Mouse (Mus musculus): ENCODE data around the gene Plppr3.

Gene Plppr3

DNA sequence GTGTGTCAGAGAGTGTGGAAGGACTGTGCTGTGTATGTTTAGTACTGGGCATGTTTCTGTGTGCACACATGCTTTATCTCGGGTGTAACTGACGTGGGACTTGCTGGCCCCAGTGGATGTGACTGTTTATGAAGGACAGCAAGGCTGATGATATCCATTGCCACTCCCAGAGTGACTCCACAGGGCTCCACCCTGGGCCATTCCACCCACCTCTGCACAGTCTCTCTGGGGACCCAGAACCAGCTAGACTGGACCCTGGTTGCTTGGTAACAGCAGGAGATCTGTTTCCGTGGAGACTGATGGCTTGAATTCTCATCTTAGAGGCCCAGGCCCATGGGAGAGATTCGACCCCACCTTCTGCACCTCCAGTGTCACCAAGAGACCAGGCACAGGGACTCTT is 56.2 kb downstream of the Plppr3 start:
- DNase-seq (ENCODE audit: low spot score): peak; percentile 77

DNA sequence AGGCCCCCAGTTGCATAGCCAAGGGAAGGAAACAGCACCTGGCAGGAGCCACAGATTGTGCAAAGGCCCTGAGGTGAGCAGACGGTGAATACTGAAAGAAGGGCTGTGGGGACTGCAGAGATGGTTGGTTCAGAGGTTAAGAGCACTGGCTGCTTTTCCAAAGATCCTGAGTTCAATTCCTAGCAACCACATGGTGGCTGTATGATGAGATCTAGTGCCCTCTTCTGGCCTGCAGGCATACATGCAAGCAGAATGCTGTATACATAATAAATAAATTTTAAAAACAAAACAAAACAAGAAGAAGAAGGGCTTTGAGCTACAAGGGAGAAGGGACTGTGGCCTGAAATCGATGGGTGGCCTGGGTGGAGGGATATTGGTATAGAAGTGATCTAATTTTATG is 57.3 kb downstream of the Plppr3 start:
- DNase-seq (ENCODE audit: low spot score): no peak

- DNase-seq (ENCODE audit: low spot score): no peak
Observed at GRCm38 (mm10) chr10:79815671-79816494, 58.6 kb downstream of the Plppr3 start.

DNA sequence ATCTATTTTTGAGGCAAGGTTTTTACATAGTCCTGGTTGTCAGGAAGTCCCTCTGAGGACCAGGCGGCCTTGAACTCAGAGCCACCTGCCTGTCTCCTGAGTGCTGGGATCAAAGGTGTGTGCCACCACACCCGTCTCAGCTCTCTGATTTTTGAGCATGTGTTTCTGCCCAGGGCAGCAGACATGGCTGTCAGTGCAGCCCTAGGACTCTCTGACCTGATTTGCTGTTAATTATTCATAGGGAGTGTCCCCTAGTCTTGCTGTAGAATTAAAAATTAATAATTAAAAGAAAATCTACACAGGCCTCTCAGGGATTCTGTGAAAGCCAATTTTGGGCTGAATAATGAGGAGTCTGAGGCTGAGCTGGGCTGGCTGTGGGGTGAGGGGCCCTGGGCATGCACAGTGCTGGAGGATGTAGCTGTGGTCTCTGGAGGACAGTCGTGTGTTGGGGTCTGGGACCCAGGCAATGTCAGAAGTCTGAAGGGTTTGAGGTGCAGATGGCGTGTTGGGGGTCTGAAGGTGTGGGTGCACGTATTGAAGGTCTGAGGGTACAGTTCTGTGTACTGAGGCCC is 60.1 kb downstream of the Plppr3 start:
- DNase-seq (ENCODE audit: low spot score): no peak

DNA sequence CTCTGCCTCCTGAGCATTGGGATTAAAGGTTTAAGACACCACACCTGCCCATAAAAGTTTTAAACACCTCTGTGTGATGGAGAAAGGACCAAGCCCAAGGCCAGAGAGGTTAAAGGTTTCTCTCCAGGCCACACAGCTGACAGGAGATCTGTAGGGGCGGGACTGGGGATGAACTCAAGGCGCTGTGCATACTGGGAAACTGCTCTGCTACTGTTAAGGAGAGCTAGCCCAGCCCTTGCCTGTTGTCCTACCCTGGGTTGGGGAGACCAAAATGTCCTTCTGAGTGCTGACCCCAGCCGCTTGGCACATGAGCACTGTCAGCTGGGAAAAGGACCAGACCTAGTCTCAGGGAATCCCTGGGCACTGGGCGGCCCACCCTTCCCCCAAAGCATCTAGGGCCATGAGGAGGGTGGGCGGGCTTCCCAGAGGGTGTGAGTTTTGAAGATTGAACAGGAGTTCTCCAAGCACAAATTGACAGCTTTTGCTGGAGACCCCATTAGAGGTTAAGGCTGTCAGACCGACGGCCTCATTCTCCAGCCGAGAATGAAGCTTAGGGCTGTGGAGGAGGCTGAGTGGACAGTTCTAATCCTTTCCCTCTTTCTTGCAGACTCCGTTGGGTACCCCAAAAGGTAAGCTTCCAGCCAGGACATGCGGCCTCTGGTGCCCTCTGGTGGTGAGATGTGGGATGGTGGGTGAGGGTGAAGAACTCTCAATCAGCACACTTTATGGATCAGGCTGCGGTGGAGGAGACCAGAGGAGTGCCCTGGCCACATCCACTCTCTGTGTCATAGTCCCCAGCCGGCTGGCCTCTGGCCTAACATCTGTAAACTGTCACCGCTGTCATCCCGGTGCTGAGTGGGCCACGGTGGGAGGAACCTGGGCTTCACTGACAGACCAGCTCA is 62.4 kb downstream of the Plppr3 start:
- peak; percentile 81 for DNase-seq (ENCODE audit: low spot score)
